Mouse (Mus musculus): ENCODE results near the gene Kcnip4. TPM values are rescaled to one million over a fixed set of nuclear protein-coding genes. Genes with fewer than 3 reads are reported as not detected.
A peak's percentile ranks its signal among the peaks of the same experiment; 100 is the strongest.

Gene Kcnip4
- total RNA-seq, 2 experiments from 2014 or later: 55.1 to 56.0 TPM

GRCm38 (mm10) chr5:48412261-48412660 is 1112.4 kb downstream of the Kcnip4 start:
- no peak overlapping the region for H3K27ac ChIP-seq
- H3K4me3 ChIP-seq: no peak overlapping the region
- intact Hi-C loops (cut with DNase I): no loop called here
- no peak for DNase-seq (ENCODE audit: extremely low spot score in 1 of 2, low spot score in 2 of 2)
- TF ChIP-seq CTCF (IDR thresholded peaks at IDR 0.05): no peak

DNA sequence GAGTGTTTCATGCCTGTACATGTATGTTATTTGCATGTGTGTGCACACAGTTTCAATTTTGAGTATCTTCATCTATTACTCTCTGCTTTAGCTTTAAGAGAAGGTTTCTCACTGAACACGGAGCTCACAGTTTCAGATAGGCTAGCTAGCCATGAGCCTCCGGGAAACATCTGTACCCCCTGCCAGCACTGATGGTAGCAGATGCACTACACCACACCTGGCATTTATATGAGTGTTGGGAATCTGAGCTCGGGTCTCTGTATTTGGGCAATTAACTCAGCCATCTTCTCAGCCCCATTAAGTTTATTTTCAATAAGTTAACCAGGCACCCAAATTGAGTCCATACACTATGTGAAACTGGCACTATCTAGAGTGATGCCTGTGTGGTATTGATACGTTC is 1113.2 kb downstream of the Kcnip4 start:
- DNase-seq (ENCODE audit: extremely low spot score in 1 of 2, low spot score in 2 of 2): no peak
- intact Hi-C loops (cut with DNase I): no loop called here
- Histone ChIP-seq H3K4me3 (no peak overlapping the region), H3K27ac (no peak overlapping the region)
- TF ChIP-seq CTCF (IDR thresholded peaks at IDR 0.05): no peak

DNA sequence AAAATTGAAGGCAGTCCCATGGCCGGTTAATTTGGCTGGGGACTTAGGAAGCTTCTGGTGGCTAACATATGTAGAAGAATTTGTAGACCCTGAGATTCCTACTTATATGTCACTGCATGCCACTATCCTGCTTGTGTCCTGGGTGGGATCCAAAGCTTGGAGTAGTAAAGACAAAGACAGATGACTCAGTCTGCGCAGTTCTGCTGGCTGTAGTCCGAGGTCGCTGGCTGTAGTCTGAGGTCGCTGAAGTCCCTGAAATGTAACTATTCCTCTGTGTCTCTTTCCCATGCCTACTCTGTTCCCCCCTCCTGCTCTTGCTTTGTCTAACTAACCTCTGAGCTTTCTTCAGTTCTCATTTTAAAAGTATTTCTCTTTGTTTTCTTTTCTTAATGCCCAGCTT is 1114.4 kb downstream of the Kcnip4 start:
- intact Hi-C loops (cut with DNase I): no loop called here
- H3K27ac ChIP-seq: no peak overlapping the region
- no peak overlapping the region for H3K4me3 ChIP-seq
- no peak for TF ChIP-seq CTCF (IDR thresholded peaks at IDR 0.05)
- no peak for DNase-seq (ENCODE audit: extremely low spot score in 1 of 2, low spot score in 2 of 2)

GRCm38 (mm10) chr5:48408276-48408675 is 1116.4 kb downstream of the Kcnip4 start:
- no peak overlapping the region for H3K4me3 ChIP-seq
- intact Hi-C loops (cut with DNase I): no loop called here
- no peak overlapping the region for H3K27ac ChIP-seq
- TF ChIP-seq CTCF (IDR thresholded peaks at IDR 0.05): no peak
- no peak for DNase-seq (ENCODE audit: extremely low spot score in 1 of 2, low spot score in 2 of 2)

GRCm38 (mm10) chr5:48402497-48402896 is 1122.2 kb downstream of the Kcnip4 start:
- no peak for DNase-seq (ENCODE audit: extremely low spot score in 1 of 2, low spot score in 2 of 2)
- H3K4me3 ChIP-seq: no peak overlapping the region
- no peak for TF ChIP-seq CTCF (IDR thresholded peaks at IDR 0.05)
- no peak overlapping the region for H3K27ac ChIP-seq
- intact Hi-C loops (cut with DNase I): no loop called here

DNA sequence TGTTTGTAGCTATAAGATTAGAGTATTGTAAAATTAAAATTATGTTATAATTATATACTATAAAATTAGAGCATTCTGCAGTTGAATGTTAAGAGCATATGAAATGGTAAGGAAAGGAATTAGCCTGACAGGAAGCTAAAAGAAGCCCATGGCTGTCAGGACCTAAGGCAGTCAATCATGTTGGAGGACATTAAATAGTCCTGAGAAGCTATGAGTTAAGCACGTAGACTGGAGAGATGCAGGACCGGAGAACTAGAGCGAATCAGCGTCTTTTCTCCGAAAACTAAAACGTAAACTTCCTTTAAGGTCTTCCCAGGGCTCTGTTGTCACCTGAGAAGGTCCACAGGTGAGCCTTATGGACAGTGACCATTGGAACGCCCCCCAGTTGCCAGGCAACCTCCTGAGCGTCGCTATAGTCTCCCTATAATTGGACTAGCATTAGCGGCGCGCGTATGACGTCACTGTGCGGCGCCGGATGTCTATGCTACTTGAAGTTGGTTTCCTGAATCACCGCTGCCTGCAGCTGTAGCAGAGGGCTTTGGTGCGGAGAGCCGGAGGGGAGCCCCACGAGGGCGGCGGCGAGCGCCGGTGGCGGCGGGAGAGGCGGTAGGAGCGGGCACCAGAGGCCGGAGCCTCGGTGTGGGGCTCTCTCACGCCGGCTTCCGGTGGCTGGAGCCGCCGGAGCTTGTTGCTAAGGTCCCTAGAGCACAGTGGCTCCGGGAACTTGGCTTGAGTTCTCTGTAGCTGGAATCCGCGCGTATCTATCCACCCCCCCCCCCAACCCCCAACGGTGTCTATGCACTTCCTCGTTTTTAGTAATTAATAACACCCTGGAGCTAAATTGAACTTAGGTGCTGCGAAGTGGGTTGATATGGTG is 1152.6 kb downstream of the Kcnip4 start:
- Histone ChIP-seq H3K27ac (peak overlapping the region; percentile 84), H3K4me3 (peak overlapping the region; percentile 99)
- intact Hi-C loops (cut with DNase I): no loop called here
- DNase-seq (ENCODE audit: extremely low spot score in 1 of 2, low spot score in 2 of 2): peak; percentile 93 to 96
- no peak for TF ChIP-seq CTCF (IDR thresholded peaks at IDR 0.05)

GRCm38 (mm10) chr5:48349309-48349708 is 1175.4 kb downstream of the Kcnip4 start:
- H3K4me3 ChIP-seq: no peak overlapping the region
- intact Hi-C loops (cut with DNase I): loop anchor here (5.0 to 10.0 kb wide), 3 partner anchors 107 to 1905 kb away; no protein-coding TSS in a partner anchor

DNA sequence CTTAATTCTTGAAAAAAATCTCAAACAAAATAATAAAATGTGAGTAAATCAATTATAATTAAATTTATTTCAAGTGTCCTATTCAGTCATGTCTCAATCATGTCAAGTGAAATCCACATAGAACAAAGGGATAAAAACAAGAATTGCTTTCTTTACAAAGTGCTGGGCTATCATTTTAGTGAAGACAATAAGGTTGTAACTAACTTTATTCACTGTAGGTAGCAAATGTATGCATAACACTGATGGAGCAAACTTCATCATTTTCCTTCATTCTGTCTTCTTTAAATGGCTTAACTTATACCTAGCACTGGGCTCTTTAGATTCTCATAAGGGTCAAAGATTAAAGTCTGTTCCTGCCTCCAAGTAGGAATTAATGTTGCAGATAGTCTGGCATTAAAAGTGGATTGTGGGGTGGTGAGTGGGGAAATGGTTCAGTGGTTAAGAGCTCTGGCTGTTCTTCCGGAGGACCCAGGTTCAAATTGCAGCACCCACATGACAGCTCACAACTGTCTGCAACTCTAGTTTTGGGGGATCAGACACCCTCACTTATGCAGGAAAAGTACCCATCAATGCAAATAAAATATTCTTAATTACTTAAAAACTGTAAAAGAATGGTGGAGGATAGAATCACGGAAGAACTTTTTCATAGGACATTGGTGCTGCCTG is 1178.6 kb downstream of the Kcnip4 start:
- no peak; the same call in 1 of the 2 replicates for TF ChIP-seq CTCF (IDR thresholded peaks at IDR 0.05)
- Histone ChIP-seq H3K27ac (no peak overlapping the region), H3K4me3 (no peak overlapping the region)
- intact Hi-C loops (cut with DNase I): loop anchor here (5.0 to 10.0 kb wide), 3 partner anchors 104 to 1901 kb away; no protein-coding TSS in a partner anchor
- DNase-seq (ENCODE audit: extremely low spot score in 1 of 2, low spot score in 2 of 2): no peak

More at GRCm38 (mm10) chr5:48349309-48349708, 1175.4 kb downstream of the Kcnip4 start:
- no peak for TF ChIP-seq CTCF (IDR thresholded peaks at IDR 0.05)
- no peak for DNase-seq (ENCODE audit: extremely low spot score in 1 of 2, low spot score in 2 of 2)
- no peak overlapping the region for H3K27ac ChIP-seq

DNA sequence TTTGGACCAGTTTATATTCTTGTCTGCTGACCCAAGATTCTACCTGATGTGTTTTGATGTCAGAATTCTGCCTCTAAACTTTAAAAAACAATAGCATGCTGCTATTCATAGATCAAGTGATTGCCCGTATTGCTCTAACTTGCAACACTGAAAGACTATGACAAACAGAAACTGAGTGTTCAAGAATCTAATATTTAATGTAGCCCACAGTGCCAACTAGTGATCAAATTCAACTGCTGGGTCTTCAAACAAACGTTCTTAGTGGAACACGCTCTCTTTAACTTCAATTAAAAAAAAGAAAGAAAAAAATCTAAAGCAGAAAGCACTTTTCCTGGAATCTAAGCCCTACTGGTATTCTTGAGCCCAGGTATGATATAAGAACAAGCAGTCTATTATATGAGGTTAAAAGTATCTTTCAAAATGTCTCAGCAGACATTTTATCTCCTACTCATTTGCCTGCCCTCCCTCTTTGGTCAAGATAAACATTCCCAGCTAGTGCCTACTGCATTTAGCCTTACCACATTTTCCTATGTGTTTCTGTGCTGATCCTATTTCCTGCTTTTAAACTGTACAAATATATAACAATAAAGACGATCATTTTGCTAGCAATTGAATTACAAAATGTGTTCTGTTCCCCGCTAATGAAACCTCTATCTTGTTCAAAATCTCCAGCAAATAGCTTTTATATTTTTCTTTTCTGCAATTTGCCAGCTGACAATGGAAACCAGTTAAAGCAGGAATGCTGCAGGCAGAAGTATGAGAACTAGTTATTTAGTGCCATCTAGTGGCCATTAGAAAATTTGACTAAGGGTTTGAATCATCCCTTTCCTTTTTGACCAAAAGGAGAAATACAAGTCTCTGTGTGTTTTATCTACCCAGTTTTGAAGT is 1179.4 kb downstream of the Kcnip4 start:
- peak; percentile 72 for TF ChIP-seq CTCF (IDR thresholded peaks at IDR 0.05)
- Histone ChIP-seq H3K4me3 (no peak overlapping the region), H3K27ac (no peak overlapping the region)
- intact Hi-C loops (cut with DNase I): loop anchor here (5.0 to 10.0 kb wide), 3 partner anchors 103 to 1901 kb away; no protein-coding TSS in a partner anchor
- no peak for DNase-seq (ENCODE audit: extremely low spot score in 1 of 2, low spot score in 2 of 2)

DNA sequence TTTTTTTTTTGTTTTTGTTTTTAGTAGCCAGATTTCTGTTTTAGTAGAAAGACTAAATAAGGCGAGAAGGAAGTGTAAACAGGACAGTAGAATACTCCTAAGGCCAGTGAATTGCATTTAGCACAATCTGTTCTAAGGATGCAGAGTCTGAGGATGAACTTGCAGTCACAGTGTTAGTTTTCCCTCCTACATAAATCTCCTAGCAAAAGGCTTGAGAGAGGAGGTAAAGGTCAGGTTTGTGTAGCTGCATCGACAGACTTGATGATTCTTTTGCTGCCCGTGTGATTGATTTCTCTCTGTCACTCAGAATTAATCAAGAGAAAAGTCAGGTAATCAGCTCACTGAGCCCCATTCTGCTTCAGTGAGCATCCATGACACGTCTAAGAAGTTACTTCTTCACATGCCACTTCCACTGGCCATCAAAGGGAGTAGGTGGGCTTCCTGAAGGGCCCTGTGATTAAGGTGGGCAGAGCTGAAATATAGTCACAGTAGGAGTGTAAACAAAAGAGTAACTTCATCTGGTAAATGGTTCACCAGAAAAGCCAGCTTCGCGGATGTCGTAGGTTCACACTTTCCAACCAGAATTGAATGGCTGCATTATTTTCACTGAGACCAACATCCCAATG is 1183.8 kb downstream of the Kcnip4 start:
- intact Hi-C loops (cut with DNase I): loop anchor here (10.0 kb wide), 1 partner anchor 1896 kb away; no protein-coding TSS in a partner anchor
- DNase-seq (ENCODE audit: extremely low spot score in 1 of 2, low spot score in 2 of 2): no peak
- no peak for TF ChIP-seq CTCF (IDR thresholded peaks at IDR 0.05)
- no peak overlapping the region for H3K4me3 ChIP-seq
- no peak overlapping the region for H3K27ac ChIP-seq
